Mouse (Mus musculus): Measurements from ENCODE around the gene Usp4.

- TF ChIP-seq CTCF (IDR thresholded peaks at IDR 0.05; ENCODE audit: borderline replicate concordance, control insufficient read depth, extremely low read depth, insufficient read depth, low read length, poor library complexity) (no peak), POLR2A (IDR thresholded peaks at IDR 0.05; ENCODE audit: control insufficient read depth, extremely low read depth, insufficient read depth, low read length, poor library complexity) (no peak)
These were observed 31.1 kb downstream of the Usp4 start for GRCm38 (mm10) chr9:108378736-108379135.

Measured in thymus, adult 2 months (tissue).